ENCODE assay signal across 29 mouse cellular contexts in genomic region chr5:123167591-123167990, GRCm38 (mm10). TPM values are rescaled to one million over a fixed set of nuclear protein-coding genes. Genes with fewer than 3 reads are reported as not detected.
DNase-seq lines count a peak whose midpoint lies in the region; ATAC-seq and TF ChIP-seq lines count a peak whose summit lies in the region.
"Had no signal": no experiment of that assay in that cellular context is flagged by ENCODE, and none has a peak within 500 bp of the region (broad histone marks: within the 10 kb centered on the region; RNA-seq: fewer than 3 reads in every experiment).

No protein-coding gene starts in this region.

- no peak for TF ChIP-seq EP300 in MEL (IDR thresholded peaks at IDR 0.05; ENCODE audit: low read depth in 1 of 2, low read length in 2 of 2)

- no peaks in the 10 kb centered on the region for H3K9me3 ChIP-seq in liver, embryonic 15.5 days (replicated peaks)
- H3K9me3 ChIP-seq in liver, embryonic 11.5 days (ENCODE audit: control insufficient read depth, low read length): no peaks in the 10 kb centered on the region
- no peaks in the 10 kb centered on the region for H3K9me3 ChIP-seq in MEL (replicated peaks; ENCODE audit: insufficient read depth, low read length)
- H3K9me3 ChIP-seq: embryonic facial prominence, embryonic 10.5 days; embryonic facial prominence, embryonic 13.5 days; forebrain, embryonic 12.5 days; forebrain, embryonic 15.5 days; heart, embryonic 12.5 days; heart, embryonic 15.5 days; hindbrain, embryonic 10.5 days; hindbrain, embryonic 13.5 days had no signal

- no peak for TF ChIP-seq POLR2A in thymus, adult 2 months (IDR thresholded peaks at IDR 0.05; ENCODE audit: control insufficient read depth, extremely low read depth, insufficient read depth, low read length, poor library complexity)
- no peak for TF ChIP-seq POLR2A in MEL (IDR thresholded peaks at IDR 0.05; ENCODE audit: control insufficient read depth in 1 of 2, insufficient read depth in 1 of 2, low read depth in 1 of 2, low read length in 2 of 2, poor library complexity in 1 of 2)

- ATAC-seq in liver, embryonic 15.5 days (ENCODE audit: insufficient read depth): no peak
- ATAC-seq in liver, embryonic 11.5 days (replicated peaks; ENCODE audit: low FRiP score): no peak
- no peak for ATAC-seq in activated CD4-positive, CD25-positive, alpha-beta regulatory T cell, adult 4 months
- ATAC-seq: forebrain, embryonic 15.5 days; hindbrain, embryonic 16.5 days had no signal

- H3K79me2 ChIP-seq in MEL (ENCODE audit: control insufficient read depth, insufficient read depth, low read length, poor library complexity): no peaks in the 10 kb centered on the region

- 54% methylated on average over 5 of the region's 5 CpGs for WGBS in liver, embryonic 15.5 days (ENCODE audit: insufficient replicate concordance)
- 77% methylated on average over 5 of the region's 5 CpGs for WGBS in liver, embryonic 11.5 days
- 9% methylated on average over 5 of the region's 5 CpGs for WGBS in thymus, adult 2 months

- no peak overlapping the region for H3K4me2 ChIP-seq in liver, embryonic 15.5 days
- no peak overlapping the region for H3K4me2 ChIP-seq in liver, embryonic 11.5 days
- H3K4me2 ChIP-seq: embryonic facial prominence, embryonic 13.5 days; forebrain, embryonic 12.5 days; forebrain, embryonic 15.5 days; heart, embryonic 12.5 days; heart, embryonic 15.5 days; hindbrain, embryonic 13.5 days had no signal

- no peak overlapping the region for H3K4me3 ChIP-seq in liver, embryonic 15.5 days (replicated peaks)
- H3K4me3 ChIP-seq in liver, embryonic 11.5 days (ENCODE audit: low read depth, low read length): no peak overlapping the region
- H3K4me3 ChIP-seq in thymus, adult 2 months (ENCODE audit: control insufficient read depth, insufficient read depth, low read length): no peak overlapping the region
- no peak overlapping the region for H3K4me3 ChIP-seq in MEL (ENCODE audit: control insufficient read depth in 1 of 2, insufficient read depth in 1 of 2, low read depth in 2 of 2, low read length in 2 of 2)
- H3K4me3 ChIP-seq: embryonic facial prominence, embryonic 10.5 days; embryonic facial prominence, embryonic 13.5 days; erythroblast, embryonic 14.5 days; forebrain, embryonic 12.5 days; forebrain, embryonic 15.5 days; heart, embryonic 12.5 days; heart, embryonic 15.5 days; hindbrain, embryonic 10.5 days; hindbrain, embryonic 13.5 days had no signal

- H3K4me1 ChIP-seq in liver, embryonic 15.5 days (replicated peaks): peaks cover 35% of the 10 kb centered on the region
- peaks cover 4% of the 10 kb centered on the region; the same call in 1 of the 2 replicates for H3K4me1 ChIP-seq in liver, embryonic 11.5 days (replicated peaks; ENCODE audit: control insufficient read depth, insufficient read depth, low read length)
- peaks cover 22% of the 10 kb centered on the region for H3K4me1 ChIP-seq in thymus, adult 2 months (replicated peaks; ENCODE audit: control insufficient read depth, insufficient read depth, low read length)
- no peaks in the 10 kb centered on the region for H3K4me1 ChIP-seq in MEL (ENCODE audit: control insufficient read depth in 1 of 2, insufficient read depth in 2 of 2, low read length in 2 of 2)

- H3K27ac ChIP-seq in liver, embryonic 15.5 days (replicated peaks): peak overlapping the region; percentile 29; the same call in 1 of the 2 replicates
- no peak overlapping the region for H3K27ac ChIP-seq in liver, embryonic 11.5 days (ENCODE audit: low read depth, low read length)
- 0 out of 2 replicates have a peak overlapping the region, but pooled peaks have one; percentile 29 for H3K27ac ChIP-seq in thymus, adult 2 months (ENCODE audit: control insufficient read depth, insufficient read depth, low read length)
- H3K27ac ChIP-seq in MEL (ENCODE audit: control insufficient read depth, low read depth, low read length): no peak overlapping the region
- H3K27ac ChIP-seq: embryonic facial prominence, embryonic 10.5 days; embryonic facial prominence, embryonic 13.5 days; forebrain, embryonic 12.5 days; heart, embryonic 15.5 days; hindbrain, embryonic 10.5 days; hindbrain, embryonic 13.5 days had no signal

- TF ChIP-seq RAD21 in MEL (IDR thresholded peaks at IDR 0.05; ENCODE audit: low read depth, low read length): no peak

- peaks cover 44% of the 10 kb centered on the region for H3K36me3 ChIP-seq in liver, embryonic 15.5 days (replicated peaks)
- H3K36me3 ChIP-seq in liver, embryonic 11.5 days (ENCODE audit: control insufficient read depth, insufficient read depth, low read length): peaks cover 24% of the 10 kb centered on the region
- peaks cover 38% of the 10 kb centered on the region for H3K36me3 ChIP-seq in thymus, adult 2 months (ENCODE audit: control insufficient read depth, insufficient read depth, low read length)
- peaks cover 0 to 4% of the 10 kb centered on the region in 2 experiments; a peak in 1 of 4 replicates for H3K36me3 ChIP-seq in MEL (ENCODE audit: control insufficient read depth in 1 of 2, insufficient read depth in 2 of 2, low read length in 2 of 2)

- H3K27me3 ChIP-seq in liver, embryonic 15.5 days: no peaks in the 10 kb centered on the region
- no peaks in the 10 kb centered on the region for H3K27me3 ChIP-seq in liver, embryonic 11.5 days (replicated peaks; ENCODE audit: control insufficient read depth, insufficient read depth, low read length)
- H3K27me3 ChIP-seq in thymus, adult 2 months (ENCODE audit: control insufficient read depth, insufficient read depth, low read length): no peaks in the 10 kb centered on the region
- H3K27me3 ChIP-seq in MEL (ENCODE audit: control insufficient read depth in 1 of 2, insufficient read depth in 2 of 2, low read length in 2 of 2): no peaks in the 10 kb centered on the region
- H3K27me3 ChIP-seq: embryonic facial prominence, embryonic 13.5 days; forebrain, embryonic 12.5 days; forebrain, embryonic 15.5 days; heart, embryonic 12.5 days; heart, embryonic 15.5 days; hindbrain, embryonic 13.5 days had no signal

- no peak overlapping the region for H3K9ac ChIP-seq in liver, embryonic 15.5 days
- no peak overlapping the region for H3K9ac ChIP-seq in liver, embryonic 11.5 days (ENCODE audit: low read depth, low read length)
- H3K9ac ChIP-seq in MEL (ENCODE audit: control insufficient read depth, low read depth, low read length, poor library complexity, severe bottlenecking): no peak overlapping the region
- H3K9ac ChIP-seq: embryonic facial prominence, embryonic 13.5 days; forebrain, embryonic 12.5 days; forebrain, embryonic 15.5 days; heart, embryonic 12.5 days; heart, embryonic 15.5 days; hindbrain, embryonic 13.5 days had no signal

- no peak for TF ChIP-seq CTCF in thymus, adult 2 months (IDR thresholded peaks at IDR 0.05; ENCODE audit: borderline replicate concordance, control insufficient read depth, extremely low read depth, insufficient read depth, low read length, poor library complexity)
- TF ChIP-seq CTCF in MEL (IDR thresholded peaks at IDR 0.05 in 2 of 3, conservative IDR thresholded peaks at IDR 0.05 in 1 of 3; ENCODE audit: control insufficient read depth in 1 of 3, insufficient read depth in 1 of 3, low read depth in 2 of 3, low read length in 3 of 3, poor library complexity in 1 of 3, severe bottlenecking in 1 of 3): no peak

- no peak for DNase-seq in liver, embryonic 11.5 days (ENCODE audit: low spot score)
- no peak for DNase-seq in thymus, adult 2 months
- DNase-seq in thymus, postnatal 14 days: no peak
- DNase-seq in MEL (ENCODE audit: low read depth, low spot score): no peak
- DNase-seq in B cell, adult 2 months: no peak
- DNase-seq in embryo, embryonic 9.5 days (ENCODE audit: extremely low spot score): no peak
- DNase-seq: adrenal gland, postnatal 10 days; adrenal gland, postnatal 36 days; cerebellum, adult 2 months; cerebellum, adult 9-11 months; cerebellum, postnatal 25 days; gastrocnemius, postnatal 25 days; heart, adult 18-20 months; heart, postnatal 10 days; heart, postnatal 36 days had no signal

RNA-seq across cellular contexts. Expression of gene Psmd9, which starts 1.6 kb away (rescaled TPM):
- 70.1 and 77.2 TPM in 2 replicates for polyA plus RNA-seq in liver, embryonic 15.5 days (2015; fragmentation: Nextera tagmentation; extraction: Ambion mirVana)
- 103 TPM in 2 replicates for polyA plus RNA-seq in liver, embryonic 11.5 days (2014; fragmentation: Nextera tagmentation; extraction: Ambion mirVana)
- polyA plus RNA-seq in thymus, adult 2 months (2012; rRNA removed): 32.7 and 34.7 TPM in 2 replicates
- 28.4 and 32.0 TPM in 2 replicates for total RNA-seq in MEL (2012; rRNA removed)
- polyA plus RNA-seq in MEL (2012; ENCODE audit: insufficient read depth in 1 of 2, insufficient read length in 2 of 2, low read depth in 1 of 2, low replicate concordance in 2 of 2, missing spikeins in 1 of 2): 10 to 100 TPM in 1 of 2 experiments, not detected in 1; 54.6 TPM
- polyA plus RNA-seq in activated CD4-positive, CD25-positive, alpha-beta regulatory T cell, adult 4 months (2017; shearing (Covaris generic)): 10 to 100 TPM; 31.6 to 42.2 TPM

RNA-seq across cellular contexts. Expression of gene Hpd, which starts 14.9 kb away (rescaled TPM):
- 61.7 and 87.5 TPM in 2 replicates for polyA plus RNA-seq in liver, embryonic 15.5 days (2015; fragmentation: Nextera tagmentation; extraction: Ambion mirVana)
- polyA plus RNA-seq in liver, embryonic 11.5 days (2014; fragmentation: Nextera tagmentation; extraction: Ambion mirVana): 2.5 and 3.5 TPM in 2 replicates
- polyA plus RNA-seq in thymus, adult 2 months (2012; rRNA removed): 1.5 and 6.0 TPM in 2 replicates
- not detected in 2 replicates for total RNA-seq in MEL (2012; rRNA removed)
- not detected for polyA plus RNA-seq in MEL (2012; ENCODE audit: insufficient read depth in 1 of 2, insufficient read length in 2 of 2, low read depth in 1 of 2, low replicate concordance in 2 of 2, missing spikeins in 1 of 2)
- polyA plus RNA-seq in activated CD4-positive, CD25-positive, alpha-beta regulatory T cell, adult 4 months (2017; shearing (Covaris generic)): not detected
- total RNA-seq: common myeloid progenitor, adult 5-6 weeks; gastrocnemius, postnatal 25 days; heart, postnatal 10 days; heart, postnatal 36 days had no signal
- polyA plus RNA-seq: cerebellum, adult 2 months; embryonic facial prominence, embryonic 10.5 days; embryonic facial prominence, embryonic 13.5 days; erythroblast, embryonic 14.5 days; forebrain, embryonic 12.5 days; forebrain, embryonic 15.5 days; heart, embryonic 12.5 days; heart, embryonic 15.5 days; hindbrain, embryonic 10.5 days; hindbrain, embryonic 13.5 days; hindbrain, embryonic 16.5 days; inflammation-experienced regulatory T-cells, adult 6 months had no signal

RNA-seq across cellular contexts. Expression of gene Setd1b, which starts 25.6 kb away (rescaled TPM):
- polyA plus RNA-seq in liver, embryonic 15.5 days (2015; fragmentation: Nextera tagmentation; extraction: Ambion mirVana): 3.9 and 4.2 TPM in 2 replicates
- polyA plus RNA-seq in liver, embryonic 11.5 days (2014; fragmentation: Nextera tagmentation; extraction: Ambion mirVana): 7.9 and 9.6 TPM in 2 replicates
- 45.5 and 66.9 TPM in 2 replicates for polyA plus RNA-seq in thymus, adult 2 months (2012; rRNA removed)
- 3.0 and 4.1 TPM in 2 replicates for total RNA-seq in MEL (2012; rRNA removed)
- polyA plus RNA-seq in MEL (2012; ENCODE audit: insufficient read depth in 1 of 2, insufficient read length in 2 of 2, low read depth in 1 of 2, low replicate concordance in 2 of 2, missing spikeins in 1 of 2): 10 to 100 TPM in 1 of 2 experiments, not detected in 1; 23.5 TPM
- 10 to 100 TPM; 12.5 to 12.9 TPM for polyA plus RNA-seq in activated CD4-positive, CD25-positive, alpha-beta regulatory T cell, adult 4 months (2017; shearing (Covaris generic))

RNA-seq across cellular contexts. Expression of gene Rhof, which starts 35.1 kb away (rescaled TPM):
- 1.7 and 2.1 TPM in 2 replicates for polyA plus RNA-seq in liver, embryonic 15.5 days (2015; fragmentation: Nextera tagmentation; extraction: Ambion mirVana)
- polyA plus RNA-seq in liver, embryonic 11.5 days (2014; fragmentation: Nextera tagmentation; extraction: Ambion mirVana): 4.6 and 4.8 TPM in 2 replicates
- polyA plus RNA-seq in thymus, adult 2 months (2012; rRNA removed): 45.1 and 51.9 TPM in 2 replicates
- 2.5 and 4.1 TPM in 2 replicates for total RNA-seq in MEL (2012; rRNA removed)
- polyA plus RNA-seq in MEL (2012; ENCODE audit: insufficient read depth in 1 of 2, insufficient read length in 2 of 2, low read depth in 1 of 2, low replicate concordance in 2 of 2, missing spikeins in 1 of 2): 10 to 100 TPM in 1 of 2 experiments, not detected in 1; 10.4 TPM
- polyA plus RNA-seq in activated CD4-positive, CD25-positive, alpha-beta regulatory T cell, adult 4 months (2017; shearing (Covaris generic)): 10 to 100 TPM; 54.3 to 75.1 TPM

Comparison
In these comparisons a context has a peak if more than half of its experiments do, and no peak if none do; other contexts are left out.
1. H3K27ac ChIP-seq: peak in liver, embryonic 15.5 days (single experiment) and thymus, adult 2 months (single experiment); none in liver, embryonic 11.5 days (single experiment) and MEL (single experiment).